Mouse (Mus musculus) stomach, embryonic 14.5 days (tissue): ENCODE data around the gene Sec1. TPM values are rescaled to one million over a fixed set of nuclear protein-coding genes. Genes with fewer than 3 reads are reported as not detected.
"Not testable (repeated sequence)": the region's sequence is repeated elsewhere in the genome, so short reads cannot be mapped to it uniquely, and the experiment has no call there.

Source experiments
- ATAC-seq: fragments of 200-750 bp; cut with Nextera tagmentation; 2 replicates; pipeline ENCODE4 v1.8.0; 2017; ENCODE audit warnings: low read depth, moderate TSS enrichment; ENCODE audit not compliant: insufficient number of reproducible peaks, insufficient read depth, low FRiP score
- H3K27ac ChIP-seq: fragments of 300-500 bp; sonication (generic); 2 replicates; pipeline ENCODE4 v1.5.1; 2014; ENCODE audit warnings: mild to moderate bottlenecking, low read length, moderate library complexity, mixed read lengths
- H3K27me3 ChIP-seq: fragments of 300-500 bp; sonication (generic); 2 replicates; pipeline ENCODE4 v1.6.1; 2014; ENCODE audit warnings: low read length, control low read depth, mixed read lengths; ENCODE audit not compliant: control insufficient read depth, insufficient read depth
- H3K36me3 ChIP-seq: fragments of 300-500 bp; sonication (generic); 2 replicates; pipeline ENCODE4 v1.6.1; 2014; ENCODE audit warnings: mild to moderate bottlenecking, control low read depth, low read length, moderate library complexity, mixed read lengths; ENCODE audit not compliant: control insufficient read depth, insufficient read depth
- H3K4me1 ChIP-seq: fragments of 300-500 bp; sonication (generic); 2 replicates; pipeline ENCODE4 v1.6.1; 2014; ENCODE audit warnings: low read length, control low read depth, mixed read lengths; ENCODE audit not compliant: control insufficient read depth, insufficient read depth
- H3K4me2 ChIP-seq: fragments of 300-500 bp; sonication (generic); replicated peaks from 2 replicates; pipeline ENCODE4 v1.6.1; 2014; ENCODE audit warnings: low read depth, low read length, control low read depth
- H3K4me3 ChIP-seq: fragments of 300-500 bp; sonication (generic); 2 replicates; pipeline ENCODE4 v1.5.1; 2014; ENCODE audit warnings: low read depth, low read length, control low read depth
- H3K9ac ChIP-seq: fragments of 300-500 bp; sonication (generic); replicated peaks from 2 replicates; pipeline ENCODE4 v1.6.1; 2014; ENCODE audit warnings: low read depth, mild to moderate bottlenecking, control low read depth, low read length, moderate library complexity, mixed read lengths
- H3K9me3 ChIP-seq: fragments of 300-500 bp; sonication (generic); 2 replicates; pipeline ENCODE4 v1.6.1; 2016; ENCODE audit warnings: low read depth, low read length, control low read depth; ENCODE audit not compliant: control insufficient read depth
- WGBS: fragments of 180-500 bp; shearing (Covaris S2); extraction: QIAGEN DNeasy Blood & Tissue Kit; methylation state at CpG from one replicate; pipeline ENCODE4 v1.1.7; 2014; 5-methylcytosine and 5-hydroxymethylcytosine counted together
- polyA plus RNA-seq: library from polyadenylated mRNA; unstranded; fragments of >200 nt; fragmentation: Nextera tagmentation; extraction: Ambion mirVana; gene quantifications from 2 replicates; pipeline ENCODE4 v1.2.1, GENCODE M21; 2014

The Sec1 gene
- polyA plus RNA-seq, 1 experiment from 2014 or later: 5.7 TPM

GRCm38 (mm10) chr7:45654424-45655047 lies 39.7 kb downstream of the Sec1 start:
- Histone ChIP-seq H3K27me3 (no peaks in the 10 kb centered on the region), H3K36me3 (no peaks in the 10 kb centered on the region), H3K4me3 (no peak overlapping the region), H3K4me2 (peak overlapping the region; percentile 22), H3K27ac (no peak overlapping the region), H3K4me1 (no peaks in the 10 kb centered on the region), H3K9me3 (peaks cover 5% of the 10 kb centered on the region; the same call in 1 of the 2 replicates), H3K9ac (no peak overlapping the region)
- 32% methylated on average over 17 of the region's 17 CpGs for WGBS
- ATAC-seq: peak; percentile 47; the same call in 1 of the 2 replicates

GRCm38 (mm10) chr7:45650484-45650883 lies 43.7 kb downstream of the Sec1 start:
- ATAC-seq, H3K27me3 ChIP-seq, H3K4me2 ChIP-seq, H3K4me3 ChIP-seq, H3K36me3 ChIP-seq, H3K4me1 ChIP-seq, H3K9ac ChIP-seq, H3K27ac ChIP-seq, H3K9me3 ChIP-seq: not testable (repeated sequence)
- WGBS: 94% methylated on average over 19 of the region's 20 CpGs

- Histone ChIP-seq H3K4me1 (0 out of 2 replicates have a peak, but pooled peaks cover 4% of the 10 kb centered on the region), H3K4me2 (no peak overlapping the region), H3K9me3 (no peaks in the 10 kb centered on the region), H3K27me3 (no peaks in the 10 kb centered on the region), H3K27ac (no peak overlapping the region), H3K9ac (no peak overlapping the region), H3K36me3 (no peaks in the 10 kb centered on the region), H3K4me3 (no peak overlapping the region)
- 80% methylated on average over 8 of the region's 8 CpGs for WGBS
- ATAC-seq: no peak
These were observed 44.9 kb downstream of the Sec1 start for GRCm38 (mm10) chr7:45649351-45649750.

- no peak for ATAC-seq
- WGBS: 71% methylated on average over 4 of the region's 4 CpGs
- no peak overlapping the region for H3K4me3 ChIP-seq
These were observed 47.5 kb downstream of the Sec1 start for GRCm38 (mm10) chr7:45646671-45647070.

GRCm38 (mm10) chr7:45645591-45645971 lies 48.6 kb downstream of the Sec1 start:
- no peak for ATAC-seq
- H3K36me3 ChIP-seq: no peaks in the 10 kb centered on the region
- WGBS: 84% methylated on average over 7 of the region's 7 CpGs
- H3K9me3 ChIP-seq: no peaks in the 10 kb centered on the region
- H3K27ac ChIP-seq: no peak overlapping the region
- H3K4me3 ChIP-seq: no peak overlapping the region
- peaks cover 32% of the 10 kb centered on the region for H3K4me1 ChIP-seq
- no peaks in the 10 kb centered on the region for H3K27me3 ChIP-seq
- no peak overlapping the region for H3K9ac ChIP-seq
- no peak overlapping the region for H3K4me2 ChIP-seq

More at GRCm38 (mm10) chr7:45646671-45647070, 47.5 kb downstream of the Sec1 start:
- Histone ChIP-seq H3K9me3 (no peaks in the 10 kb centered on the region), H3K4me1 (peaks cover 24% of the 10 kb centered on the region), H3K4me2 (no peak overlapping the region), H3K36me3 (no peaks in the 10 kb centered on the region), H3K27me3 (no peaks in the 10 kb centered on the region), H3K27ac (no peak overlapping the region), H3K9ac (no peak overlapping the region)

- Histone ChIP-seq H3K9me3 (no peaks in the 10 kb centered on the region), H3K4me3 (peak overlapping the region; percentile 28; the same call in 1 of the 2 replicates), H3K4me2 (peak overlapping the region; percentile 84), H3K4me1 (peaks cover 37% of the 10 kb centered on the region), H3K27ac (peak overlapping the region; percentile 66; the same call in 1 of the 2 replicates), H3K36me3 (no peaks in the 10 kb centered on the region), H3K27me3 (no peaks in the 10 kb centered on the region), H3K9ac (no peak overlapping the region)
- 66% methylated on average over 6 of the region's 6 CpGs for WGBS
- ATAC-seq: no peak
These were observed 49.2 kb downstream of the Sec1 start for GRCm38 (mm10) chr7:45644872-45645590.

GRCm38 (mm10) chr7:45644183-45644582 lies 50.0 kb downstream of the Sec1 start:
- Histone ChIP-seq H3K27ac (peak overlapping the region; percentile 66; the same call in 1 of the 2 replicates), H3K36me3 (no peaks in the 10 kb centered on the region), H3K4me2 (peak overlapping the region; percentile 84), H3K9me3 (no peaks in the 10 kb centered on the region), H3K27me3 (no peaks in the 10 kb centered on the region), H3K4me3 (peak overlapping the region; percentile 28), H3K9ac (no peak overlapping the region), H3K4me1 (peaks cover 39% of the 10 kb centered on the region)
- ATAC-seq: 0 out of 2 replicates have a peak, but pooled peaks have one; percentile 5
- WGBS: 6% methylated on average over 18 of the region's 18 CpGs

- no peaks in the 10 kb centered on the region for H3K27me3 ChIP-seq
- H3K36me3 ChIP-seq: no peaks in the 10 kb centered on the region
- H3K4me3 ChIP-seq: peak overlapping the region; percentile 43
- peaks cover 39% of the 10 kb centered on the region for H3K4me1 ChIP-seq
- H3K9ac ChIP-seq: peak overlapping the region; percentile 63
- ATAC-seq: peak; percentile 91
- no peaks in the 10 kb centered on the region for H3K9me3 ChIP-seq
- peak overlapping the region; percentile 84 for H3K4me2 ChIP-seq
- peak overlapping the region; percentile 92 for H3K27ac ChIP-seq
- 4% methylated on average over 28 of the region's 28 CpGs for WGBS
These were observed 50.6 kb downstream of the Sec1 start for GRCm38 (mm10) chr7:45643441-45644178.
